Mouse (Mus musculus): ENCODE data around the gene Gm13212. TPM values are rescaled to one million over a fixed set of nuclear protein-coding genes. Genes with fewer than 3 reads are reported as not detected.
"Not testable (repeated sequence)": the region's sequence is repeated elsewhere in the genome, so short reads cannot be mapped to it uniquely, and the experiment has no call there.

Gm13212 gene
- total RNA-seq (2021) = 1 to 10 TPM; 1.8 to 1.9 TPM

- intact Hi-C loops (cut with DNase I); DNase-seq (ENCODE audit: low spot score): not testable (repeated sequence)
These were observed at the start of gene Gm13212 for GRCm38 (mm10) chr4:145585078-145585477. TSS of gene Gm13212 (plus strand) at chr4:145585166.

GRCm38 (mm10) chr4:145543861-145544260 lies 41.1 kb upstream of the Gm13212 start:
- intact Hi-C loops (cut with DNase I); DNase-seq (ENCODE audit: low spot score): not testable (repeated sequence)

- intact Hi-C loops (cut with DNase I) = not testable (repeated sequence)
These were observed 39.9 kb upstream of the Gm13212 start for GRCm38 (mm10) chr4:145545106-145545505.

GRCm38 (mm10) chr4:145545734-145546349 lies 39.1 kb upstream of the Gm13212 start:
- intact Hi-C loops (cut with DNase I); DNase-seq (ENCODE audit: low spot score): not testable (repeated sequence)

More at GRCm38 (mm10) chr4:145545106-145545505, 39.9 kb upstream of the Gm13212 start:
- not testable (repeated sequence) for DNase-seq (ENCODE audit: low spot score)

GRCm38 (mm10) chr4:145546477-145546876 lies 38.5 kb upstream of the Gm13212 start:
- DNase-seq (ENCODE audit: low spot score); intact Hi-C loops (cut with DNase I): not testable (repeated sequence)

GRCm38 (mm10) chr4:145556680-145557079 lies 28.3 kb upstream of the Gm13212 start:
- intact Hi-C loops (cut with DNase I) = loop anchor here (5.0 kb wide), 1 partner anchor 1571 kb away; no protein-coding TSS in a partner anchor
- no peak for DNase-seq (ENCODE audit: low spot score)

- DNase-seq (ENCODE audit: low spot score) = no peak
- intact Hi-C loops (cut with DNase I) = loop anchor here (5.0 kb wide), 1 partner anchor 1568 kb away; no protein-coding TSS in a partner anchor
These were observed 25.4 kb upstream of the Gm13212 start for GRCm38 (mm10) chr4:145559505-145560099.

- no peak for DNase-seq (ENCODE audit: low spot score)
- intact Hi-C loops (cut with DNase I) = no loop called here
These were observed 20.7 kb upstream of the Gm13212 start for GRCm38 (mm10) chr4:145564111-145564821.

- DNase-seq (ENCODE audit: low spot score); intact Hi-C loops (cut with DNase I): not testable (repeated sequence)
These were observed 14.5 kb upstream of the Gm13212 start for GRCm38 (mm10) chr4:145570461-145570860.

- intact Hi-C loops (cut with DNase I); DNase-seq (ENCODE audit: low spot score): not testable (repeated sequence)
These were observed 8.3 kb upstream of the Gm13212 start for GRCm38 (mm10) chr4:145576623-145577022.

GRCm38 (mm10) chr4:145580333-145580732 lies 4.6 kb upstream of the Gm13212 start:
- intact Hi-C loops (cut with DNase I) = not testable (repeated sequence)

GRCm38 (mm10) chr4:145586046-145586445 lies 1.1 kb downstream of the Gm13212 start:
- DNase-seq (ENCODE audit: low spot score); intact Hi-C loops (cut with DNase I): not testable (repeated sequence)

More at GRCm38 (mm10) chr4:145580333-145580732, 4.6 kb upstream of the Gm13212 start:
- not testable (repeated sequence) for DNase-seq (ENCODE audit: low spot score)

- DNase-seq (ENCODE audit: low spot score); intact Hi-C loops (cut with DNase I): not testable (repeated sequence)
These were observed 9.2 kb downstream of the Gm13212 start for GRCm38 (mm10) chr4:145594183-145594582.

- DNase-seq (ENCODE audit: low spot score); intact Hi-C loops (cut with DNase I): not testable (repeated sequence)
These were observed 9.8 kb downstream of the Gm13212 start for GRCm38 (mm10) chr4:145594798-145595197.

- intact Hi-C loops (cut with DNase I); DNase-seq (ENCODE audit: low spot score): not testable (repeated sequence)
These were observed 55.6 kb downstream of the Gm13212 start for GRCm38 (mm10) chr4:145640416-145641185.

- intact Hi-C loops (cut with DNase I); DNase-seq (ENCODE audit: low spot score): not testable (repeated sequence)
These were observed 85.4 kb downstream of the Gm13212 start, which contains the start of gene Zfp980 for GRCm38 (mm10) chr4:145670385-145670784. TSS of gene Zfp980 (plus strand) at chr4:145670685.

GRCm38 (mm10) chr4:145674286-145674780 lies 89.4 kb downstream of the Gm13212 start:
- intact Hi-C loops (cut with DNase I); DNase-seq (ENCODE audit: low spot score): not testable (repeated sequence)

Data from heart, postnatal 25 days (tissue).